Mouse (Mus musculus) E14TG2a.4 (cell line): ENCODE data around the gene Slc4a4.

Source experiments
- CTCF ChIP-seq: conservative IDR thresholded peaks from 2 replicates; pipeline ENCODE4 v1.5.1; 2014; ENCODE audit warnings: low read length
- NANOG ChIP-seq: IDR thresholded peaks from 2 replicates; pipeline ENCODE4 v1.6.1; 2014; ENCODE audit warnings: borderline replicate concordance, low read length, mixed read lengths
- POU5F1 ChIP-seq: IDR thresholded peaks from 2 replicates; pipeline ENCODE4 v1.6.1; 2014; ENCODE audit warnings: low read length, borderline replicate concordance

- no peak for TF ChIP-seq CTCF
- no peak for TF ChIP-seq POU5F1
- no peak for TF ChIP-seq NANOG
These were observed 28.5 kb downstream of the Slc4a4 start for GRCm38 (mm10) chr5:88915082-88915481.
